Mouse (Mus musculus) bone marrow macrophage, adult 2 months (primary cell): Measurements from ENCODE around the gene Jtb.
A peak's percentile ranks its signal among the peaks of the same experiment; 100 is the strongest.

Experiments used
- CTCF ChIP-seq: IDR thresholded peaks from 2 replicates; pipeline ENCODE4 v1.5.1; 2012; ENCODE audit warnings: low read depth, mild to moderate bottlenecking, low read length, moderate library complexity
- POLR2A ChIP-seq: IDR thresholded peaks from 2 replicates; pipeline ENCODE4 v1.6.1; 2012; ENCODE audit warnings: mild to moderate bottlenecking, low read depth, low read length, borderline replicate concordance

- TF ChIP-seq CTCF: no peak
- peak; percentile 77; the same call in 1 of the 2 replicates for TF ChIP-seq POLR2A
Measured at GRCm38 (mm10) chr3:90265932-90266741, 34.7 kb downstream of the Jtb start.
